Mouse (Mus musculus) hindlimb bud, embryonic 11.5 days (tissue): Measurements from ENCODE around the gene Anapc11.

ENCODE experiments used
- DNase-seq: peaks from one replicate; pipeline ENCODE4 v3.0.0-alpha.2; 2012; ENCODE audit warnings: low read depth, low spot score; ENCODE audit errors: extremely low spot score

The Anapc11 gene

GRCm38 (mm10) chr11:120603545-120603944 lies 5.3 kb downstream of the Anapc11 start:
- no peak for DNase-seq

- no peak for DNase-seq
These were observed 7.4 kb downstream of the Anapc11 start for GRCm38 (mm10) chr11:120605667-120606066.

GRCm38 (mm10) chr11:120606764-120607163 lies 8.5 kb downstream of the Anapc11 start:
- DNase-seq = no peak

- DNase-seq = no peak
These were observed 10.2 kb downstream of the Anapc11 start, which contains the start of gene Npb for GRCm38 (mm10) chr11:120608241-120609034. Gene Npb (plus strand): TSS chr11:120608477.

- DNase-seq = no peak
These were observed 11.0 kb downstream of the Anapc11 start for GRCm38 (mm10) chr11:120609250-120609649.

GRCm38 (mm10) chr11:120610477-120611046 lies 12.3 kb downstream of the Anapc11 start:
- no peak for DNase-seq

- no peak for DNase-seq
These were observed 14.5 kb downstream of the Anapc11 start for GRCm38 (mm10) chr11:120612763-120613162.

GRCm38 (mm10) chr11:120613481-120613972 lies 15.3 kb downstream of the Anapc11 start:
- DNase-seq = no peak

- no peak for DNase-seq
These were observed 15.8 kb downstream of the Anapc11 start for GRCm38 (mm10) chr11:120613976-120614375.

- no peak for DNase-seq
These were observed 16.9 kb downstream of the Anapc11 start for GRCm38 (mm10) chr11:120615167-120615566.

GRCm38 (mm10) chr11:120615606-120616203 lies 17.5 kb downstream of the Anapc11 start:
- no peak for DNase-seq

- no peak for DNase-seq
These were observed 18.5 kb downstream of the Anapc11 start for GRCm38 (mm10) chr11:120616617-120617294.

GRCm38 (mm10) chr11:120617519-120618112 lies 19.4 kb downstream of the Anapc11 start, which contains the start of gene Pcyt2:
Gene Pcyt2 (minus strand): TSS chr11:120617936.
- peak; percentile 77 for DNase-seq

GRCm38 (mm10) chr11:120618619-120619535 lies 20.7 kb downstream of the Anapc11 start:
- no peak for DNase-seq

- no peak for DNase-seq
These were observed 22.0 kb downstream of the Anapc11 start for GRCm38 (mm10) chr11:120620195-120620594.

GRCm38 (mm10) chr11:120622805-120623204 lies 24.6 kb downstream of the Anapc11 start:
- no peak for DNase-seq

GRCm38 (mm10) chr11:120623961-120624679 lies 25.9 kb downstream of the Anapc11 start:
- DNase-seq = no peak

GRCm38 (mm10) chr11:120624680-120625111 lies 26.5 kb downstream of the Anapc11 start:
- no peak for DNase-seq

- no peak for DNase-seq
These were observed 27.0 kb downstream of the Anapc11 start, which contains the start of gene Sirt7 for GRCm38 (mm10) chr11:120625152-120625775. Gene Sirt7 (minus strand): TSS chr11:120625240.
